Mouse (Mus musculus) bone marrow macrophage, adult 2 months (primary cell): ENCODE results near the gene Glce.

Experiments used
- CTCF ChIP-seq: IDR thresholded peaks from 2 replicates; pipeline ENCODE4 v1.5.1; 2012; ENCODE audit warnings: low read depth, mild to moderate bottlenecking, low read length, moderate library complexity
- POLR2A ChIP-seq: IDR thresholded peaks from 2 replicates; pipeline ENCODE4 v1.6.1; 2012; ENCODE audit warnings: mild to moderate bottlenecking, low read depth, low read length, borderline replicate concordance

DNA sequence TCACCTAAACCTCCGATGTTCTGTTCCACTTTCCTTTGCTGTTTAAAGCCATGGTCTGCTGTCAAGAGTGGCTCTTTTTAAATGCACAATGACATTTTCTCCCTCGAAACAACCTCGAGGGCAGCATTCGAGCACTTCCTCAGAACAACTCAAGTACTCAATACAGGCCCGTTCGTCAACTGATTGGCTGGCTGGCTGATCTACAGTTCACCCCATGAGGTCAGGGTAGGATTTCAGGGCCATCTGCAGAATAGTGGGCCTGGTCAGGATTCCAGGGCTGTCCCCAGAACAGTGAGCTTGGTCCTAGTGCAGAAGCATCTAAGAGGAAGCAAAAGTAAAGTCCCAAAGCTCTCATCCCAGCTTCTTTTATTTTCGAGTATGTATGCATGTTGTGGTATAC, 32.5 kb upstream of the Glce start:
- TF ChIP-seq POLR2A: no peak
- no peak for TF ChIP-seq CTCF
